Mouse (Mus musculus) cortical plate, adult 2 months (tissue): ENCODE measurements around the gene Ebf1. TPM values are rescaled to one million over a fixed set of nuclear protein-coding genes. Genes with fewer than 3 reads are reported as not detected.

Experiments used
- H3K27ac ChIP-seq: fragments of 200-500 bp; 2 replicates; pipeline ENCODE4 v1.5.1; 2012; ENCODE audit warnings: low read length, control low read depth, inconsistent platforms; ENCODE audit not compliant: insufficient read depth
- H3K4me1 ChIP-seq: fragments of 200-500 bp; 2 replicates; pipeline ENCODE4 v1.6.1; 2011; ENCODE audit warnings: low read length; ENCODE audit not compliant: control insufficient read depth, insufficient read depth
- H3K4me3 ChIP-seq: fragments of 200-500 bp; 2 replicates; pipeline ENCODE4 v1.5.1; 2011; ENCODE audit warnings: mild to moderate bottlenecking, low read length, control low read depth; ENCODE audit not compliant: insufficient read depth
- CTCF ChIP-seq: fragments of 200-500 bp; IDR thresholded peaks from 2 replicates; pipeline ENCODE4 v1.5.1; 2011; ENCODE audit warnings: mild to moderate bottlenecking, control low read depth, low read length; ENCODE audit not compliant: insufficient read depth; ENCODE audit errors: extremely low read depth
- POLR2A ChIP-seq: fragments of 200-500 bp; IDR thresholded peaks from 2 replicates; pipeline ENCODE4 v1.6.1; 2011; ENCODE audit warnings: mild to moderate bottlenecking, low read length, control low read depth; ENCODE audit not compliant: insufficient read depth; ENCODE audit errors: extremely low read depth
- polyA plus RNA-seq: library from polyadenylated mRNA; depleted of rRNA; stranded (reverse); fragments of >200 nt; gene quantifications from 2 replicates; pipeline ENCODE4 v1.2.3, GENCODE M21; 2012

Ebf1 gene
- polyA plus RNA-seq, 1 experiment: 3.8 TPM

DNA sequence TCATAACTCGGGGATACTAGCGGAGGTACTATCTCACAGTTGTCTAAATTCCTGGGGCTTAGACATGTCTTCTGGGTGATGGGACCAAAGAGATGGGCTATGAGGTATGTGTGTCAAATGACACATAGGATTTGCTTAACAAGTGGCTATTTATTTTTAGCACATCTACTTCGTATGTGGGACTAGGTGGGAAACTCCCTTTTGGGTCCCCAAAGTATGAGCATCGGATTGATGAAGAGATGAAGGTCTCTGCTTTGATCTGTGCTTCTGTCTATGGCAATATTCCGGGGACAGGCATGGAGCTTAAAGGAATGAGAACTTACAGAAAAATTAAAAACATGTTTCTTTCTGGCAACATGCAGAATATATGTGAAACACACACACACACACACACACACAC is 44.8 kb downstream of the Ebf1 start:
- Histone ChIP-seq H3K4me1 (no peaks in the 10 kb centered on the region), H3K27ac (no peak overlapping the region), H3K4me3 (no peak overlapping the region)
- TF ChIP-seq POLR2A (no peak), CTCF (no peak)

GRCm38 (mm10) chr11:44663609-44664141 is 46.6 kb downstream of the Ebf1 start:
- H3K4me1 ChIP-seq: no peaks in the 10 kb centered on the region
- H3K27ac ChIP-seq: no peak overlapping the region
- TF ChIP-seq POLR2A: no peak
- H3K4me3 ChIP-seq: no peak overlapping the region

DNA sequence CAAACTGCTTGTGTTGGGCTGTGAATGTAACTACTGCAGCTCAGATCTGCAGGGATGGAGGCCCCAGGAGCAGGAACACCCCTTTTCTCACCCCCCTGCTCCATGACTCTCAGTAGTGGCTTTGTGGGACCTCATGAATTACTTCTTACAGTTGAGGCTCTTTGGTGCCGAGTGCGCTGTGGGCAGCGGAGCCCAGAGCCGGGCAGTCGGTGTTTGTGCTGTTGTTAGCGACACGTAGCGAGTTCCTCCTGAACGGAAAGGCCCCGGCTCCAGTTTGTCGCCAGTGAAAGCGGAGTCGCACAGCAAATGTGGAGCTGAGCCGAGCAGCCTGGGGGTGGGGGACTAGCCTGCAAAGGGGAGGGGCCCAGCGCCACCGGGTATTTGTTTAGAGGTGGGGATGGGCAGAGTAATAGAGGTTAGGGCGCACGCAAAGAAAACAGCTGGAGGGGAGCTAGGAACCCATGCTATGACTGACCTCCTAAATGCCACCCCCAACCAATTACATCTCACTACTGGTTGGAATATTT is 48.1 kb downstream of the Ebf1 start:
- H3K4me3 ChIP-seq: no peak overlapping the region
- no peak for TF ChIP-seq POLR2A
- no peak for TF ChIP-seq CTCF
- H3K27ac ChIP-seq: no peak overlapping the region
- H3K4me1 ChIP-seq: no peaks in the 10 kb centered on the region

DNA sequence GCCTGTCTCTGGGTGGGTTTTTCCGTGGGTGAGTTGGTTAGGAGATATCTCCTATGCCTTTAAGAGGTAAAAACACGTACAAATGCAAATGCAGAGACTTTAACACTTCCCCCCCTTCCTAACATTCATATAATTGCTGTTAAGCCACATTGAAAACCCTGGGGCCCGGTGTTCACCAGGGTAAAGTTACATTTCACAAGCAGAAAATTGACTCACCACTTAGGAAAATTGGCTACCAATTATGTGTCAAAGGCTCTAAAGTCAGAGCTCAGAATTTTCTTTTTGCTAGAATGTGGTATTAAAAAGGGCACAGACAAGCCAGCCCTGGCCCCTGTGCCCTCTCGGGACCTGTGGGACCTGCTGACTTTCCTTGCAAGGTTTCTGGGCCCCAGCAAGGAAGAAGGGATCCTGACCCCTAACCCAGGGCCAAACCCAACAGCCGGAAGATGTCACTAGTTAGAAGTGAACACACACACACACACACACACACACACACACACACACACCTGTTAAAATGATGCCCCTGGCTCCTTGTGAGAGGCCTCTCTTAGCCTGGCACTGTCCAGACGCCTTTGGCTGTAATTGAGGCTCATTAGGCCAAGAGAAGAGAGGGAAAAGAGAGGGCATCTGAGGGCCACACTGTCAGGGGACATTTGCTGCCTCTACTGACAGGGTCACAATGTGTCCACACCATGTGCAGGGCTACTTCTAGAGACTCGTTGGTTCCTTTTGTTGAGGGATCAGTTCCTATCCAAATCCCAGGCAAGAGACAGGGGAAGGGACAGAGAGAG is 48.8 kb downstream of the Ebf1 start:
- TF ChIP-seq POLR2A: no peak
- TF ChIP-seq CTCF: no peak
- Histone ChIP-seq H3K4me1 (no peaks in the 10 kb centered on the region), H3K4me3 (no peak overlapping the region), H3K27ac (no peak overlapping the region)

GRCm38 (mm10) chr11:44666741-44667140 is 49.6 kb downstream of the Ebf1 start:
- TF ChIP-seq POLR2A: no peak
- 0 out of 2 replicates have a peak, but pooled peaks have one; percentile 0 for TF ChIP-seq CTCF
- H3K27ac ChIP-seq: no peak overlapping the region
- no peak overlapping the region for H3K4me3 ChIP-seq
- no peaks in the 10 kb centered on the region for H3K4me1 ChIP-seq

DNA sequence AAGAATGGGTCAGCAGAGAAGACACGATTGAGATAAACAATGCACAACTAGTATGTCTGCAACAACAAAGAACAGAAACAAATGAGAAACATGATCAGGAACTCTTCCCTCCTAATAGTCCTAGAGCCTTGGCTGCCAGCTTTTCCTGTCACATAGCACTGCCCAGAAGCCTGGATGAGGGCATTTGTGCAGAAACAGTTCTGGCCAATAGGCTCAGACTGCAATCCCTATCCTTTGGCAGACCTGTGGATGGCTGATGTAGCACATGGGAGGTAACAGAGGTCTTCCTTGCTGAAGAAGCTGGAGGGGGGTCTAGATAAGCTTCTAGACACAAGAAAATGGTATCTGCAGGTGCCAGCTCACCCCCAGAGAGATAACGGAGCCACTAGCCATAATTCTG is 64.2 kb downstream of the Ebf1 start:
- Histone ChIP-seq H3K4me1 (no peaks in the 10 kb centered on the region), H3K27ac (no peak overlapping the region), H3K4me3 (no peak overlapping the region)
- TF ChIP-seq CTCF (no peak), POLR2A (no peak)

- Histone ChIP-seq H3K27ac (no peak overlapping the region), H3K4me3 (no peak overlapping the region), H3K4me1 (no peaks in the 10 kb centered on the region)
- TF ChIP-seq POLR2A (no peak), CTCF (no peak)
Measured at GRCm38 (mm10) chr11:44681995-44682394, 64.9 kb downstream of the Ebf1 start.

DNA sequence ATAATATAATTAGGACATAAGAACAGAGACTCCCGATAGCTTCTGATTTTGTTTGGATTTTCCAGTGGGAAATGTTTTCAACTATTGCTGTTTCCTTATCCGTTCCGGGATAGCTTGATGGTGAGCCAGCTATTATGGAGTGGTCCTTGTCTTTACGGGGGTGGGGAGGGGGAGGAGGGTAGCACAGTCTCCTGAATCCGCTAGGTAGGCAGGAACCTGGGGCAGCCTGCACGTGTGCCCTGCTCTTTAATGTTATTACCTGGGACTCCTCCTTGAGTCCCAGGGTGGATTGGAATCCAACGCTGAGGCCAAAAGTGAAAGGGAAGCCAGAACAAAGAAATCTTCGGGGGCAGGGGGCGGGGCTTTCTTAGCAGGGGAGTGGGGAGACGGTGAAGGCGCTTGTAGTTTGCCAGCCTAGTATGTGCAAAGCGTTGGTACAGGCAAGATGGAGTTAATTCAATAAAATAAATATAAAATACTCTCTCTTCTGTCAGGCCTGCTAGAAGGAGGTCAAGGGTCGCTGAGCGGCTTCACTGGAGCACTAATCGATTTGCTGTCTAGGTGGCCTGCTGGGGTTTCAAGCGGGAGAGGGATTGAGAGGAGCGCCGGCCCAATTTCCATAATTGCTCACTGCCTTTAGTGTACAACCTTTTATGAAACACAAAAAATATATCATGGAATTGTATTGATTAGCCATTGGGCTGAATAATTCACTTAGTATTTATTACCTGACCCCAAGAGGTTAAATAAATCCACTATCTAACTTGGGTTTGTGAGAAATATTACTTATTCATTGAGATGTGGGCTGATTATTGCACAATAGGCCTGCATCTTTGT is 65.8 kb downstream of the Ebf1 start:
- no peak overlapping the region for H3K27ac ChIP-seq
- TF ChIP-seq CTCF (no peak), POLR2A (no peak)
- H3K4me3 ChIP-seq: no peak overlapping the region
- no peaks in the 10 kb centered on the region for H3K4me1 ChIP-seq

GRCm38 (mm10) chr11:44684486-44685076 is 67.5 kb downstream of the Ebf1 start:
- TF ChIP-seq CTCF (no peak), POLR2A (no peak)
- Histone ChIP-seq H3K4me3 (no peak overlapping the region), H3K4me1 (no peaks in the 10 kb centered on the region), H3K27ac (no peak overlapping the region)
